Mouse (Mus musculus): ENCODE results near the gene Nmnat2. TPM values are rescaled to one million over a fixed set of nuclear protein-coding genes. Genes with fewer than 3 reads are reported as not detected.

Gene Nmnat2
- 0.12 and 0.20 TPM in 2 replicates for polyA plus RNA-seq (2012; ENCODE audit: low replicate concordance)

GRCm38 (mm10) chr1:152954821-152955523, at the start of gene Nmnat2:
Nmnat2 (plus strand) TSS chr1:152954993.

Other genes starting within 250 kb of the Nmnat2 start
- gene Apobec4, start 204.4 kb upstream of the Nmnat2 start, polyA plus RNA-seq (2012; ENCODE audit: low replicate concordance): not detected in 2 replicates
- 6.4 and 13.7 TPM in 2 replicates for gene Rgl1, start 188.6 kb upstream of the Nmnat2 start, polyA plus RNA-seq (2012; ENCODE audit: low replicate concordance)
- gene Arpc5, start 188.5 kb upstream of the Nmnat2 start, polyA plus RNA-seq (2012; ENCODE audit: low replicate concordance): 282 and 762 TPM in 2 replicates
- gene Ncf2, start 154.8 kb upstream of the Nmnat2 start, polyA plus RNA-seq (2012; ENCODE audit: low replicate concordance): 45.3 and 108 TPM in 2 replicates
- 9.0 and 26.0 TPM in 2 replicates for gene Smg7, start 52.3 kb upstream of the Nmnat2 start, polyA plus RNA-seq (2012; ENCODE audit: low replicate concordance)
- 0.02 TPM in 1 of 2 replicates, not detected in the other for gene Lamc2, start 231.5 kb downstream of the Nmnat2 start, polyA plus RNA-seq (2012; ENCODE audit: low replicate concordance)

All from hematopoietic multipotent progenitor cell, adult 10-12 weeks (in vitro differentiated cells).